ENCODE assay signal across 8 mouse cellular contexts in genomic region chr16:78427470-78428041, GRCm38 (mm10). TPM values are rescaled to one million over a fixed set of nuclear protein-coding genes. Genes with fewer than 3 reads are reported as not detected.
DNase-seq lines count a peak whose midpoint lies in the region; ATAC-seq and TF ChIP-seq lines count a peak whose summit lies in the region.

No protein-coding gene starts in this region.

- intact Hi-C loops in gastrocnemius, adult 2 months (cut with DNase I): loop anchor here (5.0 kb wide), 1 partner anchor 55 kb away; no protein-coding TSS in a partner anchor

- H3K9ac ChIP-seq in hindbrain, embryonic 13.5 days: peak overlapping the region; percentile 14
- H3K9ac ChIP-seq in midbrain, postnatal 0 days (replicated peaks; ENCODE audit: low read length, poor library complexity, severe bottlenecking): no peak overlapping the region

- H3K27ac ChIP-seq in brown adipose tissue, adult 24 weeks (replicated peaks; ENCODE audit: low read depth, low read length): peak overlapping the region; percentile 62
- H3K27ac ChIP-seq in gastrocnemius, adult 2 months: peak overlapping the region; percentile 89
- H3K27ac ChIP-seq in hindbrain, embryonic 13.5 days: no peak overlapping the region
- no peak overlapping the region for H3K27ac ChIP-seq in midbrain, postnatal 0 days (ENCODE audit: low read depth, low read length)

- peak; percentile 82 for DNase-seq in gastrocnemius, adult 2 months
- peak; percentile 63 to 87 for DNase-seq in left cerebral cortex, adult 8-10 months (ENCODE audit: low spot score in 2 of 2)
- DNase-seq in midbrain, postnatal 0 days (ENCODE audit: low spot score): peak; percentile 65

- WGBS in hindbrain, embryonic 13.5 days: 48% methylated on average over 16 of the region's 16 CpGs
- 36% methylated on average over 16 of the region's 16 CpGs for WGBS in midbrain, postnatal 0 days

- H3K9me3 ChIP-seq in hindbrain, embryonic 13.5 days: no peaks in the 10 kb centered on the region
- no peaks in the 10 kb centered on the region for H3K9me3 ChIP-seq in midbrain, postnatal 0 days (ENCODE audit: low read length)

- peak overlapping the region; percentile 65 for H3K4me3 ChIP-seq in brown adipose tissue, adult 24 weeks (ENCODE audit: insufficient read depth, low read depth, low read length)
- H3K4me3 ChIP-seq in gastrocnemius, adult 2 months: peak overlapping the region; percentile 75
- H3K4me3 ChIP-seq in hindbrain, embryonic 13.5 days: no peak overlapping the region
- no peak overlapping the region for H3K4me3 ChIP-seq in midbrain, postnatal 0 days (ENCODE audit: low read depth, low read length)

- H3K4me2 ChIP-seq in hindbrain, embryonic 13.5 days: peak overlapping the region; percentile 32
- peak overlapping the region; percentile 34 for H3K4me2 ChIP-seq in midbrain, postnatal 0 days (ENCODE audit: low read depth, low read length, poor library complexity, severe bottlenecking)

- H3K36me3 ChIP-seq in hindbrain, embryonic 13.5 days: no peaks in the 10 kb centered on the region
- H3K36me3 ChIP-seq in midbrain, postnatal 0 days (ENCODE audit: insufficient read depth, low read length): no peaks in the 10 kb centered on the region

- no peaks in the 10 kb centered on the region for H3K27me3 ChIP-seq in hindbrain, embryonic 13.5 days
- no peaks in the 10 kb centered on the region for H3K27me3 ChIP-seq in midbrain, postnatal 0 days (ENCODE audit: insufficient read depth, low read length)

- no peaks in the 10 kb centered on the region for H3K4me1 ChIP-seq in brown adipose tissue, adult 24 weeks (ENCODE audit: control insufficient read depth, insufficient read depth, insufficient read length, low read length)
- H3K4me1 ChIP-seq in hindbrain, embryonic 13.5 days (replicated peaks): peaks cover 10% of the 10 kb centered on the region
- H3K4me1 ChIP-seq in midbrain, postnatal 0 days (ENCODE audit: insufficient read depth, low read length): no peaks in the 10 kb centered on the region

- ATAC-seq in common myeloid progenitor, adult 5-6 weeks (replicated peaks; ENCODE audit: low read depth, poor library complexity, severe bottlenecking): peak; percentile 76
- peak; percentile 68; the same call in 1 of the 2 replicates for ATAC-seq in hindbrain, embryonic 13.5 days (ENCODE audit: low FRiP score)
- ATAC-seq in midbrain, postnatal 0 days (ENCODE audit: low FRiP score): peak; percentile 71; the same call in 1 of the 2 replicates
- ATAC-seq in activated CD4-positive, CD25-positive, alpha-beta regulatory T cell, adult 4 months: no peak
- no peak for ATAC-seq in monocyte, adult 5-6 weeks (replicated peaks; ENCODE audit: insufficient number of reproducible peaks, low FRiP score, low TSS enrichment, poor library complexity, severe bottlenecking)

- TF ChIP-seq CTCF in gastrocnemius, adult 2 months (IDR thresholded peaks at IDR 0.05): no peak
- no peak for TF ChIP-seq CTCF in midbrain, postnatal 0 days (IDR thresholded peaks at IDR 0.05)

RNA-seq across cellular contexts. Expression of gene Btg3, which starts 50.6 kb away (rescaled TPM):
- polyA plus RNA-seq in brown adipose tissue, adult 24 weeks (2012; ENCODE audit: insufficient read depth, insufficient read length, missing spikeins): 30.2 and 39.9 TPM in 2 replicates
- total RNA-seq in common myeloid progenitor, adult 5-6 weeks (2017): 11.5 and 13.4 TPM in 2 replicates
- 1 to 10 TPM; 1.8 to 4.5 TPM for total RNA-seq in gastrocnemius, adult 2 months (2021)
- polyA plus RNA-seq in hindbrain, embryonic 13.5 days (2015; fragmentation: Nextera tagmentation; extraction: Ambion mirVana): 22.4 and 26.1 TPM in 2 replicates
- 10 to 100 TPM in 3 of 4 experiments, 1 to 10 TPM in 1; 9.3 to 13.5 (median 12.5) TPM for total RNA-seq in left cerebral cortex, adult 8-10 months (2022)
- 10.2 and 10.6 TPM in 2 replicates for total RNA-seq in midbrain, postnatal 0 days (2014; rRNA removed)
- polyA plus RNA-seq in midbrain, postnatal 0 days (2015; fragmentation: Nextera tagmentation; extraction: Ambion mirVana): 16.5 and 19.8 TPM in 2 replicates
- 1 to 10 TPM; 5.4 to 6.5 TPM for polyA plus RNA-seq in activated CD4-positive, CD25-positive, alpha-beta regulatory T cell, adult 4 months (2017; shearing (Covaris generic))
- 20.5 to 34.7 TPM (median 31.2 TPM) in 3 replicates for total RNA-seq in monocyte, adult 5-6 weeks (2017)

Comparison
In these comparisons a context has a peak if more than half of its experiments do, and no peak if none do; other contexts are left out.
1. H3K27ac ChIP-seq: peak in brown adipose tissue, adult 24 weeks (single experiment) and gastrocnemius, adult 2 months (single experiment); none in hindbrain, embryonic 13.5 days (single experiment) and midbrain, postnatal 0 days (single experiment).
2. H3K4me3 ChIP-seq: peak in brown adipose tissue, adult 24 weeks (single experiment) and gastrocnemius, adult 2 months (single experiment); none in hindbrain, embryonic 13.5 days (single experiment) and midbrain, postnatal 0 days (single experiment).
3. ATAC-seq: peak in common myeloid progenitor, adult 5-6 weeks (single experiment), hindbrain, embryonic 13.5 days (single experiment) and midbrain, postnatal 0 days (single experiment); none in activated CD4-positive, CD25-positive, alpha-beta regulatory T cell, adult 4 months (single experiment) and monocyte, adult 5-6 weeks (single experiment).
4. Peak in every context shown above with its lines, with median percentiles within 50 percentile points of each other: DNase-seq.